Mouse (Mus musculus): Measurements from ENCODE around the gene E130114P18Rik. TPM values are rescaled to one million over a fixed set of nuclear protein-coding genes. Genes with fewer than 3 reads are reported as not detected.
A peak's percentile ranks its signal among the peaks of the same experiment; 100 is the strongest.

Gene E130114P18Rik
- polyA plus RNA-seq (2016; fragmentation: Nextera tagmentation; extraction: Ambion mirVana) = 2.7 and 3.9 TPM in 2 replicates

- peak within 1 kb of the TSS; percentile 76 for H3K4me3 ChIP-seq
- DNase-seq (ENCODE audit: low spot score) = peak; percentile 62
- peak within 1 kb of the TSS; percentile 89 for H3K27ac ChIP-seq (replicated peaks)
- no peaks in the 10 kb centered on the region; the same call in 1 of the 2 replicates for H3K36me3 ChIP-seq
- H3K27me3 ChIP-seq (ENCODE audit: low read depth, poor library complexity, severe bottlenecking) = peaks cover 94% of the 10 kb centered on the region
- peaks cover 2% of the 10 kb centered on the region; the same call in 1 of the 2 replicates for H3K9me3 ChIP-seq (replicated peaks)
- WGBS = under 1% methylated on average over 37 of the region's 37 CpGs
- peaks cover 57% of the 10 kb centered on the region for H3K4me1 ChIP-seq
Observed at GRCm38 (mm10) chr4:97777706-97778176, at the start of gene E130114P18Rik. Gene E130114P18Rik (minus strand): TSS chr4:97778078.

DNA sequence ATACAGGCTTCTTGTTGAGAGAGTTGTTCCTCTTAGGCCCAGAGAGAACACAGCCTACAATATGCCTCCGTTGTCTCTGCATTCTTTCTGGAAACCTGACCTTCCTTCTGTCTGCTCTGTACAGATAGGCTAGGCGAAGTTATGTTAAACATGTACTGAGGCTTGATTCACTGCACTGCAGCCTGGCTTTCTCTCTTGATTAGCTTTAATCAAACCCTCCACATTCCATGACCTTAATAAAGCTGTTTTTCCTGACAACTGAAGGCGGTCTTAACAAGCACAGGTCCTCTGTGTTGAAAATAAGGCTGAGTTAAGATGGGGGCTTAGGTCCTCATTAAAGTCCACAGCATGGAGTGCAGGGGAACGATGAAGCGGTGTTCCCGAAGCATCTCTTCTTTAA, 49.2 kb upstream of the E130114P18Rik start:
- Histone ChIP-seq H3K9me3 (replicated peaks) (no peaks in the 10 kb centered on the region; the same call in 1 of the 2 replicates), H3K27me3 (ENCODE audit: low read depth, poor library complexity, severe bottlenecking) (peaks cover 80% of the 10 kb centered on the region), H3K4me1 (peaks cover 46% of the 10 kb centered on the region), H3K27ac (replicated peaks) (no peak overlapping the region), H3K4me3 (no peak overlapping the region), H3K36me3 (no peaks in the 10 kb centered on the region)
- no peak for DNase-seq (ENCODE audit: low spot score)
- 60% methylated on average over 6 of the region's 6 CpGs for WGBS

DNA sequence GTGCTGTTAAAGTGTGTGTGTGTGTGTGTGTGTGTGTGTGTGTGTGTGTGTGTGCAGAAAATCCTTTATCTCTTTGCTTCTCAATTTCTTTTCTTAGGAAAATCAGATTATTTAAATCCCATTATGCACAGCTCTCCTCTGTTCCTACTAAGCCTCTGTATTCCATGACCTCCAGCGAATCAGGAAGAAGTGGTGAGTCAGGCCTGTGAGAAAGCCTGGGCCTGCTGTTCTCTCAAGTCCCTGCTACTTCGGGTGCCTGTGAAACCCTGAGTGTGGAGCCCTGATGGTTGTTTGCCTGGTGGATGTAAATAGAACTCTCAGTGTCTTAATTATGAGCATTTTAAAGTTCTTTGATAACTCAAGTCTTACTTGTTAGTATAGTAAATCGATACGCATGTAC, 48.0 kb upstream of the E130114P18Rik start:
- H3K4me3 ChIP-seq = no peak overlapping the region
- H3K4me1 ChIP-seq = peaks cover 46% of the 10 kb centered on the region
- H3K36me3 ChIP-seq = no peaks in the 10 kb centered on the region
- peak overlapping the region; percentile 64; the same call in 1 of the 2 replicates for H3K27ac ChIP-seq (replicated peaks)
- WGBS = 52% methylated on average over 4 of the region's 4 CpGs
- H3K9me3 ChIP-seq (replicated peaks) = no peaks in the 10 kb centered on the region
- DNase-seq (ENCODE audit: low spot score) = peak; percentile 48
- H3K27me3 ChIP-seq (ENCODE audit: low read depth, poor library complexity, severe bottlenecking) = peaks cover 78% of the 10 kb centered on the region

GRCm38 (mm10) chr4:97825432-97825831, 47.6 kb upstream of the E130114P18Rik start:
- 0 out of 2 replicates have a peak overlapping the region, but pooled peaks have one; percentile 64 for H3K27ac ChIP-seq (replicated peaks)

GRCm38 (mm10) chr4:97824451-97824850, 46.6 kb upstream of the E130114P18Rik start:
- Histone ChIP-seq H3K4me1 (peaks cover 42% of the 10 kb centered on the region), H3K9me3 (replicated peaks) (no peaks in the 10 kb centered on the region), H3K27ac (replicated peaks) (no peak overlapping the region), H3K27me3 (ENCODE audit: low read depth, poor library complexity, severe bottlenecking) (peaks cover 69% of the 10 kb centered on the region), H3K4me3 (no peak overlapping the region), H3K36me3 (no peaks in the 10 kb centered on the region)
- WGBS = 57% methylated on average over 4 of the region's 4 CpGs
- DNase-seq (ENCODE audit: low spot score) = no peak

More at GRCm38 (mm10) chr4:97825432-97825831, 47.6 kb upstream of the E130114P18Rik start:
- Histone ChIP-seq H3K27me3 (ENCODE audit: low read depth, poor library complexity, severe bottlenecking) (peaks cover 78% of the 10 kb centered on the region), H3K9me3 (replicated peaks) (no peaks in the 10 kb centered on the region), H3K4me1 (peaks cover 46% of the 10 kb centered on the region), H3K36me3 (no peaks in the 10 kb centered on the region), H3K4me3 (no peak overlapping the region)
- DNase-seq (ENCODE audit: low spot score) = no peak
- 43% methylated on average over 4 of the region's 4 CpGs for WGBS

GRCm38 (mm10) chr4:97823512-97823911, 45.6 kb upstream of the E130114P18Rik start:
- 86% methylated on average over 6 of the region's 6 CpGs for WGBS

DNA sequence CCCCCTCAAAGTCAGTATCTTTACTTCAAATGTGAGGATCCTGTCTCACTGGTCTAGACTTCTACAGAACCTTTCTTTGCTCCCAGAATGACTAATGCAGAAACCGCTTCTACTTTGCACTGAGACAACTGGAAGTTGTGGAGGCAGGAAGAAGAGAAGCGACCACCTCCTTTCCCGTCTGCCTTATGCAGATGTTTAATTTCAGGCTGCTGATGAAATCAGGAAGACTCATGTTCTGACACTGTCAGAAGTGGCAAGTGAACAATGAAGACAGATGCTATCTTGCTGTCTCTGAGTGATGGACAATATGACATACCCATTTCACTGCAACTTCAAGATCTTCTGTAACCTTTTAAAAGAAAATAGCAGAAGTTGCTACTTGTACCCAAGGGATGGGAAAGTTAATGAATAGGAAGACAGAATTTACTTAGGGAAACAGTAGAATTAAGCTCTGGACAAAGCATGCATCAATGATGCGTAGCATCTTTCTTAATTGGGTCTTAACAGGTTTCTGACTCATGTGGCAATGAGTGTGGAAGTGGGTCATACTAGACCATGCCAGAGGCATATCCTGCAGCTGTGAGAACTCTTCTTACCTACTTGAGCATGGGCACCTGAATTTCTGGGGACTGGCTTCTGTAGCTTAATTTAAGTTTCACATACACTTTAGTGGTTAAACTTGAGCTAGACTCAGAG, 43.8 kb upstream of the E130114P18Rik start:
- Histone ChIP-seq H3K9me3 (replicated peaks) (no peaks in the 10 kb centered on the region), H3K27ac (replicated peaks) (no peak overlapping the region), H3K27me3 (ENCODE audit: low read depth, poor library complexity, severe bottlenecking) (peaks cover 45% of the 10 kb centered on the region), H3K4me1 (peaks cover 29% of the 10 kb centered on the region), H3K36me3 (no peaks in the 10 kb centered on the region), H3K4me3 (no peak overlapping the region)
- 90% methylated on average over 4 of the region's 4 CpGs for WGBS
- DNase-seq (ENCODE audit: low spot score) = no peak

More at GRCm38 (mm10) chr4:97823512-97823911, 45.6 kb upstream of the E130114P18Rik start:
- Histone ChIP-seq H3K27ac (replicated peaks) (no peak overlapping the region), H3K4me3 (no peak overlapping the region), H3K36me3 (no peaks in the 10 kb centered on the region), H3K9me3 (replicated peaks) (no peaks in the 10 kb centered on the region), H3K27me3 (ENCODE audit: low read depth, poor library complexity, severe bottlenecking) (peaks cover 63% of the 10 kb centered on the region), H3K4me1 (peaks cover 39% of the 10 kb centered on the region)
- DNase-seq (ENCODE audit: low spot score) = no peak

DNA sequence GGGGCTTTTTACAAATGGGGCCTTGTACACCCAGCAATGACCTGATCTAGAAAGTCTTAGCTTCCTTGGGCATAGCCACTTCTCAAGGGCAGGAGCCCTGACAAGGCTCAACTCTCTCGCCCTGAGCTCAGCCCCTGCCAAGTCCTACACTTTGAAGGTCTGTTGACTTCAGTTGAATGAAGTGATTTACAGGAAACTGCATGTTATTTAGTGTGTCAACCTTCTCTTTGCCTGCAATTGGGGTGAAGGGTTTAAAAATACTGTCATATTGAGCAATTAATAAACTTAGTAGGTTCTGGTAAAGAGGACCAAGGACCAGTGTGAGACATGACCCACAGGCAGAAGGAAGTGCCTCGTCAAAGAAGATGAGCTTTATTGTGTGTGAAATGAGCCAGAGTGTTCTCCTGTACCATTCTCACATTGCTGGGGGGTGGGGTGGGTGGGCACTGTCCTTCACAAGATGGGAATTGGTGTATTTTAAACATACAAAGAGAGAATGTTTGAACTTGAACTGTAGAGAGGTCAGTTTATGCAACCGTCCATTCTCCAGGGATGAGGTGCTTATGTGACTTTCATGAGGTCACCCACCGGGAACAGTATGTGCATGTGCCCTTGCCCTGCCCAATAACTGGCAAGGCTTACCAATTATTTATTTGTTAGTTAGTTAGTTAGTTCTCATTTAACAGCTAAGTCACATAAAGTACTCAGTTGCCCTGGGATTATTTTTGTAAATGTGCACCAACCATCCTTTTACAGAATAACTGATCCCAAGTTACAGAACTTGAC, 42.8 kb upstream of the E130114P18Rik start:
- H3K27me3 ChIP-seq (ENCODE audit: low read depth, poor library complexity, severe bottlenecking) = peaks cover 39% of the 10 kb centered on the region
- H3K4me3 ChIP-seq = no peak overlapping the region
- no peak for DNase-seq (ENCODE audit: low spot score)
- H3K36me3 ChIP-seq = no peaks in the 10 kb centered on the region
- no peaks in the 10 kb centered on the region for H3K9me3 ChIP-seq (replicated peaks)
- WGBS = 87% methylated on average over 4 of the region's 4 CpGs
- peaks cover 18% of the 10 kb centered on the region for H3K4me1 ChIP-seq
- H3K27ac ChIP-seq (replicated peaks) = no peak overlapping the region

GRCm38 (mm10) chr4:97819101-97819500, 41.2 kb upstream of the E130114P18Rik start:
- DNase-seq (ENCODE audit: low spot score) = no peak
- H3K36me3 ChIP-seq = no peaks in the 10 kb centered on the region
- H3K27ac ChIP-seq (replicated peaks) = no peak overlapping the region
- WGBS = 90% methylated on average over 8 of the region's 8 CpGs
- H3K4me1 ChIP-seq = peaks cover 3% of the 10 kb centered on the region; the same call in 1 of the 2 replicates
- H3K4me3 ChIP-seq = no peak overlapping the region
- peaks cover 29% of the 10 kb centered on the region for H3K27me3 ChIP-seq (ENCODE audit: low read depth, poor library complexity, severe bottlenecking)
- H3K9me3 ChIP-seq (replicated peaks) = no peaks in the 10 kb centered on the region

DNA sequence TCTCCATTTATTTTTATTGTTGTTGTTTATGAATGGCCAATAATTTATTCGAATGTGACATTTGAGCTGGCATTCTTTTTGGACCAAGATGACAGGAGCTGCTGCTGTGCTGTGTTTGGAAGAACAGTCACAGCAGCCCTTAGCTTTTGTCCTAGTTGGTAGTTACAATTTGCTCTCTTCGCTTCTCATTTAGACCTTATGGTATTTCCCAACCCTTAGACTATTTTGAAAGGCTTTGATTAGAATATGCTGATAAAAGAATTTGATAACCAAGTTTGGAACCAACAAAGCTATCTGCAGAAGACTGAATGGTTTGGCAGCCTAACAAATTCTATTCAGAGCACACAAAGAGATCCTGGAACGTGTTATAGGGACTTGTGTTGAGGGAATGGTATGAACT, 40.6 kb upstream of the E130114P18Rik start:
- Histone ChIP-seq H3K9me3 (replicated peaks) (no peaks in the 10 kb centered on the region), H3K36me3 (no peaks in the 10 kb centered on the region), H3K27ac (replicated peaks) (no peak overlapping the region), H3K4me3 (no peak overlapping the region), H3K27me3 (ENCODE audit: low read depth, poor library complexity, severe bottlenecking) (peaks cover 23% of the 10 kb centered on the region), H3K4me1 (no peaks in the 10 kb centered on the region)
- DNase-seq (ENCODE audit: low spot score) = no peak
- 87% methylated on average over 3 of the region's 3 CpGs for WGBS

DNA sequence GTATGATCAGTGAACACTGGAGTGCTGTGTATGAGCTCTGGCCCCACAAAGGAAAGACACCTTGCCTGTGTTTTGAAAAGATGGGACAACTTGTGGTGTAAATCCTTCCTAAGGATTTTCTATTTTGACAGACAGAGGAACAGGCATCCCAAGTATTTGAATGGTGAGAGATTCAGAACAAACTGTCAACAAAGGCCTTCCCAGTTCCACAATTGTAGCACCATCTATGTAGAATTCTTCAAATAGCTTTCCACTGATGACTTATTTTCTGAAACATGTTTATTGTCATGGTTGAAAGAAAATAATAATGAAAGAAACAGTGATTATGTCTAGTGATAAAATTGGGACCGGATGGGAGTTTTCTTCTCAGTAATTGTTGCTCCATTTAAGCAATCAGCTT, 39.9 kb upstream of the E130114P18Rik start:
- peaks cover 15% of the 10 kb centered on the region; the same call in 1 of the 2 replicates for H3K27me3 ChIP-seq (ENCODE audit: low read depth, poor library complexity, severe bottlenecking)
- no peak overlapping the region for H3K4me3 ChIP-seq
- no peaks in the 10 kb centered on the region for H3K4me1 ChIP-seq
- H3K9me3 ChIP-seq (replicated peaks) = no peaks in the 10 kb centered on the region
- no peaks in the 10 kb centered on the region for H3K36me3 ChIP-seq
- 89% methylated on average over 1 of the region's 1 CpGs for WGBS
- H3K27ac ChIP-seq (replicated peaks) = no peak overlapping the region
- no peak for DNase-seq (ENCODE audit: low spot score)

DNA sequence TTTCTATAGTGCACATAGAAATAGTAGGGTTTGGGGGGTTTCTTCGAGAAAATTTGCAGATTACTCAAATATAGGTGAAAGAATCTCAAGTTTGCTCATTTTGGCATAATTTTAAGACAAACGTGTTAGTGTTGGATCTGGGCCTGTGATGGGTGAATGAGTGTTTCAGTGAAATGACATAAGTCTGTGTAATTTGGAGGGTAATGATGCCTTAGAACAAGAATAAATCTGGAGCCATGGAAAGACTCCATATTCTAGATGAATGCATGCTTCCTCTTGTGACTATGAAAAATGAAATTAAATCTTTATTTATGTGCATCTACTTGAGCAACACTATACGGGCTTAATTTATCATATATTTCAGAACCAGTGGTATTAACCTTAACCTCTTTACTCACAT, 38.9 kb upstream of the E130114P18Rik start:
- WGBS = 90% methylated on average over 3 of the region's 3 CpGs

More for the DNA sequence above, 38.9 kb upstream of the E130114P18Rik start:
- H3K36me3 ChIP-seq = no peaks in the 10 kb centered on the region
- H3K9me3 ChIP-seq (replicated peaks) = no peaks in the 10 kb centered on the region
- H3K4me3 ChIP-seq = no peak overlapping the region
- H3K27me3 ChIP-seq (ENCODE audit: low read depth, poor library complexity, severe bottlenecking) = peaks cover 12% of the 10 kb centered on the region; the same call in 1 of the 2 replicates
- no peak overlapping the region for H3K27ac ChIP-seq (replicated peaks)
- DNase-seq (ENCODE audit: low spot score) = no peak
- no peaks in the 10 kb centered on the region for H3K4me1 ChIP-seq

Data from midbrain, embryonic 10.5 days (tissue).